Mouse (Mus musculus) intestine, postnatal 0 days (tissue): ENCODE results near the gene Tex13c2. TPM values are rescaled to one million over a fixed set of nuclear protein-coding genes. Genes with fewer than 3 reads are reported as not detected.

ENCODE experiments used
- ATAC-seq: fragments of 200-750 bp; cut with Nextera tagmentation; 2 replicates; pipeline ENCODE4 v1.8.0; 2017; ENCODE audit warnings: mild to moderate bottlenecking, moderate TSS enrichment, moderate library complexity
- H3K27ac ChIP-seq: fragments of 300-500 bp; sonication (generic); 2 replicates; pipeline ENCODE4 v1.5.1; 2014; ENCODE audit warnings: mild to moderate bottlenecking, low read depth, low read length, moderate library complexity
- H3K27me3 ChIP-seq: fragments of 300-500 bp; sonication (generic); replicated peaks from 2 replicates; pipeline ENCODE4 v1.6.1; 2014; ENCODE audit warnings: low read length, mixed read lengths; ENCODE audit not compliant: control insufficient read depth, insufficient read depth
- H3K36me3 ChIP-seq: fragments of 300-500 bp; sonication (generic); 2 replicates; pipeline ENCODE4 v1.6.1; 2014; ENCODE audit warnings: mild to moderate bottlenecking, moderate library complexity; ENCODE audit not compliant: control insufficient read depth, insufficient read depth
- H3K4me1 ChIP-seq: fragments of 300-500 bp; sonication (generic); replicated peaks from 2 replicates; pipeline ENCODE4 v1.6.1; 2014; ENCODE audit warnings: antibody characterized with exemption, low read length, mixed read lengths; ENCODE audit not compliant: control insufficient read depth, insufficient read depth
- H3K4me2 ChIP-seq: fragments of 300-500 bp; sonication (generic); replicated peaks from 2 replicates; pipeline ENCODE4 v1.6.1; 2014; ENCODE audit warnings: low read depth, mild to moderate bottlenecking, moderate library complexity
- H3K4me3 ChIP-seq: fragments of 300-500 bp; sonication (generic); 2 replicates; pipeline ENCODE4 v1.5.1; 2014; ENCODE audit warnings: low read depth, low read length
- H3K9ac ChIP-seq: fragments of 300-500 bp; sonication (generic); 2 replicates; pipeline ENCODE4 v1.6.1; 2014; ENCODE audit warnings: mild to moderate bottlenecking, low read depth, low read length
- H3K9me3 ChIP-seq: fragments of 300-500 bp; sonication (generic); 2 replicates; pipeline ENCODE4 v1.6.1; 2016; ENCODE audit warnings: mixed run types; ENCODE audit not compliant: control insufficient read depth
- CTCF ChIP-seq: sonication (generic); IDR thresholded peaks from 2 replicates; pipeline ENCODE4 v1.5.1; 2016; ENCODE audit warnings: low read depth, mild to moderate bottlenecking, control low read depth, antibody characterized with exemption, moderate library complexity
- WGBS: fragments of 180-500 bp; shearing (Covaris S2); extraction: QIAGEN DNeasy Blood & Tissue Kit; methylation state at CpG from one replicate; pipeline ENCODE4 v1.1.7; 2014; 5-methylcytosine and 5-hydroxymethylcytosine counted together
- polyA plus RNA-seq: library from polyadenylated mRNA; unstranded; fragments of >200 nt; fragmentation: Nextera tagmentation; extraction: Ambion mirVana; gene quantifications from 2 replicates; pipeline ENCODE4 v1.2.1, GENCODE M21; 2015

The Tex13c2 gene
- polyA plus RNA-seq, result not detected in 2 replicates

DNA sequence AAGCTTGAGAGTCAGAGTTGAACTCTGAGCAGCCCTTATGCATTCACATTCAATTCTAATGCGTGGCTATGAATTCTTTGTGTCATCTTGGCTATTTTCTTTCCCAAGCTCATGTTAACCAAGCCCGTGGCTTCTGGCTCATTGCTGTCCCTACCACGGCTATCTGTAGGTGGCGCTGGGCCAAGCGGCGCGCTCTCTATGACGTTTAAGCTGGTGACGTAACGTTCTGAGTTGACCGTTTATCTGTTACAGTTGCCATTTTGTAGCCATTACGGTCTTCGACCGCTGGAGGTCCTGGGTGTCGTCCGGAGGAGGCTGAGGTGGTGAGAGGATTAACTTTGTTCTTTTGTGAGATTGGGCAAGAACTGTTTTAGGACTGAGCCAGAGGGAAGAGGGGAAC lies at the start of gene Tex13c2:
TSS of gene Tex13c2 (plus strand) at position 246 of the 400 bp plus-strand sequence.
- H3K4me3 ChIP-seq, result no peak within 1 kb of the TSS
- no peak for TF ChIP-seq CTCF
- H3K9me3 ChIP-seq, result no peaks in the 10 kb centered on the region
- no peaks in the 10 kb centered on the region for H3K36me3 ChIP-seq
- no peak within 1 kb of the TSS for H3K4me2 ChIP-seq
- no peak within 1 kb of the TSS for H3K9ac ChIP-seq
- H3K27me3 ChIP-seq, result no peaks in the 10 kb centered on the region
- no peaks in the 10 kb centered on the region for H3K4me1 ChIP-seq
- H3K27ac ChIP-seq, result no peak within 1 kb of the TSS
- 87% methylated on average over 16 of the region's 16 CpGs for WGBS
- ATAC-seq, result no peak

DNA sequence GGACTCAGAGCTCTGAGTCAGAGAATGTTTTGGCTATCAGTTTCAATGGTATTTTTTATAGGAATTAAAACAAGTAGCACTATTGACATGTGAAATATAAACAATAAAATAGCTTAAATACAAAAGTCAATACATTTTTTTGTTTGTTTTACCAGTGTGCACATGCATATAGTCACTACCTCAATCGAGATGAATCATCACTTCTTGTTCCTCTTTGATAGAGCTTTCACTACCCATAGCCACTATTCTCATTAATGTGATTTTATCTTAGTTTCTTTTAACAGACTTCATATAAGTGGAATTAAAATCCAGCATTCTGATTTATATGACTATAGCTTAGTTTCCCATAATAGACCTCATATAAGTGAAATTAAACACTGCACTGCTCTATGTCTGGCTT lies 39.2 kb upstream of the Tex13c2 start:
- Histone ChIP-seq H3K9me3 (no peaks in the 10 kb centered on the region), H3K9ac (no peak overlapping the region), H3K27ac (no peak overlapping the region), H3K36me3 (no peaks in the 10 kb centered on the region), H3K4me3 (no peak overlapping the region), H3K4me2 (no peak overlapping the region), H3K4me1 (no peaks in the 10 kb centered on the region), H3K27me3 (no peaks in the 10 kb centered on the region)
- ATAC-seq, result no peak
- 68% methylated on average over 1 of the region's 1 CpGs for WGBS
- no peak for TF ChIP-seq CTCF

DNA sequence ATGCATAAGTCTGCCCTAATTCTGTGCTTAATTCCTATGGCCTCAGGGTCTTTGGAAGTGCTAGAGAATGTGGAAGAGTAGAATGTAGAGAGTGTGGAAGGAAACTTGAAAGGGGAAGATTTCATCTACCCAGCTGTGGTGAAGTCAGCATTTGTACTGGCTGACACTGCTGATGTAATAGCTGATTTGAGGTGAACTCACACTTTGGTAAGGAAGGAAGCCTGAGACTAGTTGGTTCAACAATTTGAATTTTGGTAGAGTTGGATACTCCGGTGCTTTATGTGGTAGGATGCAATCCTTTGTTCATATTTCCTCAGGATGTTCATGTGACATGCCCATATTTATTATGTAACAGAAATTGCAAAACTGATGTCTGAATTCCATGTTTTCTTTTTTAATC lies 36.5 kb upstream of the Tex13c2 start:
- H3K9me3 ChIP-seq, result no peaks in the 10 kb centered on the region
- ATAC-seq, result no peak
- H3K4me3 ChIP-seq, result no peak overlapping the region
- H3K4me2 ChIP-seq, result no peak overlapping the region
- no peaks in the 10 kb centered on the region for H3K27me3 ChIP-seq
- WGBS, result 85% methylated on average over 1 of the region's 1 CpGs
- no peak overlapping the region for H3K27ac ChIP-seq
- H3K9ac ChIP-seq, result no peak overlapping the region
- no peaks in the 10 kb centered on the region for H3K36me3 ChIP-seq
- H3K4me1 ChIP-seq, result no peaks in the 10 kb centered on the region
- no peak for TF ChIP-seq CTCF

DNA sequence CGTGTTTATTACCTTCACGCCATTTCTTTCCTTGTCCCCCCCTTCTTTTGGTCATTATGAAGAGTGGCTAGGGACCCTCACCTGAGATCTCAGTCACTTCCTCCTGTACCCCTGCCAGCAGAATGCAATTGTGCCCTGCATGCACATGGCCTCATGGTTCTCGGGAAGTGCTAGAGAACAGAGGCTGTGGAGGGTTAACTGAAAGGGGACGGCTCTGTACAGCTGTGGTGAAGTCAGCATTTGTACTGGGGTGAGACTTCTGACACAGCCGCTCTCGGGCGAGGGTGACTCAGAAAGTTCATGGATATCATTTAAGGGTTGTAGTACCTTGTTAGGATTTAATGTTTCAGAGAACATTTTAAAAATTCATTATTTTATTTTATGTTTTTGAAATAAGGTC lies 35.0 kb upstream of the Tex13c2 start:
- Histone ChIP-seq H3K9ac (no peak overlapping the region), H3K9me3 (no peaks in the 10 kb centered on the region), H3K27me3 (no peaks in the 10 kb centered on the region), H3K36me3 (no peaks in the 10 kb centered on the region), H3K4me2 (no peak overlapping the region), H3K4me3 (no peak overlapping the region), H3K27ac (no peak overlapping the region), H3K4me1 (no peaks in the 10 kb centered on the region)
- no peak for ATAC-seq
- no peak for TF ChIP-seq CTCF
- WGBS, result 75% methylated on average over 7 of the region's 7 CpGs

DNA sequence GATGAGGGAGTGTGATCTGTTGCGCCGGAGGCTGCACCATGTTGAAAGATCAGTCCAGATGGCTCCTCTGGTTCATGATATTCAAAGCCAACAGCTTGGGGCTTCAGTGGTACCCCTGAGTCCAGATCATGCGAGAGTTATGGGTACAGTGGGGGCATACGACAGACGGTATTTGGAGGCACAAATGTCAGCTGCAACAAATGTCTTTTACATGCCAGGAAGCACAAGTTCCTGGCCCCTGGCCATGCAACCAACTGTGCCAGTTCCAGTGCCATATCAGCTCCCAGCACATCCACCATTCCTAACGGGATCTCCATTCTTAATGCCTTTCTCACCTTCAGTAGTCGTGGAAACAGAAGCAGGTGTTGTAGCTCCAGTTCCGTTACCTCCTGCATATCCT lies 845 bp downstream of the Tex13c2 start:
- WGBS, result 94% methylated on average over 8 of the region's 8 CpGs
- Histone ChIP-seq H3K9me3 (no peaks in the 10 kb centered on the region), H3K4me1 (no peaks in the 10 kb centered on the region), H3K4me3 (no peak overlapping the region), H3K27me3 (no peaks in the 10 kb centered on the region), H3K27ac (no peak overlapping the region), H3K4me2 (no peak overlapping the region), H3K36me3 (no peaks in the 10 kb centered on the region), H3K9ac (no peak overlapping the region)
- no peak for ATAC-seq
- TF ChIP-seq CTCF, result no peak

DNA sequence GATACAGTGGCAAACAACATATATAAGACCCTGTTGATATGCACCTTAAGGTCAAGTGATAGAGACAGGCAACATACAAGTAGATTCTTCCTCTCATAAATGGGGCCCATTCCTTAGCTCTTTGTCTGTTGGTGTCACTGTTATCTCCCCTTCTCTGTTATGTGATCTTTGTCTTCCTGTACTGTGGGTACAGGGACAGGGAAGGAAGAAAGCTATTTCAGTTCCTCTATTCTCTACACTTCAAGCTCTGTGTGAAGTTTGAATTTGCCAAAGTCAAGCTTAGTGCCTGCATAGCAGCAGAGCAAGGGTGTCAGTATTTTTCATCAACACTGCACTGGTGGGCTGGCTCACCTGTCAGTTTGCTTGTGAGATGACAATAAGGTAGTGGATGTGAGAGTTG lies 11.0 kb downstream of the Tex13c2 start:
- no peaks in the 10 kb centered on the region for H3K36me3 ChIP-seq
- H3K27ac ChIP-seq, result no peak overlapping the region
- no peaks in the 10 kb centered on the region for H3K27me3 ChIP-seq
- H3K4me1 ChIP-seq, result no peaks in the 10 kb centered on the region
- H3K4me2 ChIP-seq, result no peak overlapping the region
- ATAC-seq, result no peak
- no peak overlapping the region for H3K9ac ChIP-seq
- TF ChIP-seq CTCF, result no peak
- no peaks in the 10 kb centered on the region for H3K9me3 ChIP-seq
- H3K4me3 ChIP-seq, result no peak overlapping the region
